Mouse (Mus musculus): ENCODE data around the gene Mxra7.
"Not testable (repeated sequence)": the region's sequence is repeated elsewhere in the genome, so short reads cannot be mapped to it uniquely, and the experiment has no call there.

Mxra7 gene

DNA sequence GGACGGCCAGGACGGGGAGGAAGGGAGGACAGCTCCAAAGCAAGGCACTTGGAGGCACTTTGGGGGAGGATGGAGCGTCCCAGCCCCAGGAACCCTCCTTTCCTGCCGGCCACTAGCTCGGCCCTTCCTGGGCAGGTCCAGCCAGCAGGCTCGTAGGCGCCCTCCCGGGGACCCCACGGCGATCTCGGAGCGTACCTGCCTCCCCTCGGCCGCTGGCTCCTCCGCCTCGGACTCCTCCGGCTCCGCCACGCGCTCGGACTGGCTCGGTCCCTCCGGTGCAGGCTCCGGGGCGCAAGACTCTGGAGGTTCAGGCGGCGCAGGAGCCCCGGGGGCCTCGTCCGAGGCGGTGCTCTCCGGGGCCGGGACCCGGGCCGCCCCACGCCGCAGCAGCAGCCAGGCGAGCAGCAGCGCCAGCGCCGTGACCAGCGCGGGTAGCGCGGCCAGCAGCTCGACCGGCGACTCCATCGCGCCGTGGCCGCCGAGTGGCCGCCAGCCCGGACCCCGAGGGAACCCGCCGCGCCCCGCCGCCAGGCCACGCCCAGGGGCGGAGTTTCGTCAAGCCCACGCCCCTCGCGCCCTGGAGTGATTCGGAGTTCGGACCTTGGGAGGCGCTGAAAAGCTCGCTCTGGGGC is at the start of gene Mxra7:
Mxra7 (minus strand) TSS at position 513 of the 632 bp plus-strand sequence.
- peak; percentile 65 for DNase-seq (ENCODE audit: low read depth, low spot score)

DNA sequence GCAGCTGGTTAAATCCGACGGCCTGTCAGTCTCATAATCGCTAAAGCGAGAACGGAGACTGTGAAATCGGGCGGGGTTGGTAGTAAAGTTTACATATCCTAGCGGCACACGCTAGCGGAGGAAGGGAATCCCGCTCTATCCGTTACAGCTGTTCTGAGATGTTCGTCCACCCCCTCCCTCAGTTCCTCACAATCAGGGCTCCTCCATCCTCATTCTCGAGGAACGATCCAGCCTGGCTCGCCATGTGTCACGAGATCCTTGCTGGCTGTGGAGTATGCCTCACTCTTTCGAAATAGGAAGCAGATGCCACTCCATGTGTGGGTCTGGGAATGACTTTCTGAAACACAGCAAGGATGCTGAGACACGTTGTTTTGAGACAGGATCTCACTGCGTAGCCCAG is 46.1 kb upstream of the Mxra7 start:
- DNase-seq (ENCODE audit: low read depth, low spot score), result no peak

DNA sequence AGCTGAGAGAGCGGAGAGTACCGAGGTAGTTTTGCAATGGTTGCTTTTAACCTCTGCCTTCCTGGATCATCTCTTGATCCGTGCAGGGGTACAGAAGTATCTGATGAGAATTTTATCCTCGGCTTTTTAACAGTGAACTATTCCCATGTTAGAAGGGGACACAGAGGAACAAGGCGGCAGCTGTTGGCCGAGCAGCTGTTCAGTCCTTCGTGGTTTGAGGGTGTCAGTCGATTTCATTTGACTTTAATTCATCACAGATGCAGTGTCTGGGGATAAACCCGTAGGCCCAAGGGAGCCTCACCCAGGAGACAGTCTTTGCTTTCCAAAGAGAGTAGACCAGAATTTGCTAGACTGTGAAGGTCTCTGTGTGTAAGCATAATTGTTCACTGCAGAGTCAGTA is 43.7 kb upstream of the Mxra7 start:
- DNase-seq (ENCODE audit: low read depth, low spot score), result no peak

DNA sequence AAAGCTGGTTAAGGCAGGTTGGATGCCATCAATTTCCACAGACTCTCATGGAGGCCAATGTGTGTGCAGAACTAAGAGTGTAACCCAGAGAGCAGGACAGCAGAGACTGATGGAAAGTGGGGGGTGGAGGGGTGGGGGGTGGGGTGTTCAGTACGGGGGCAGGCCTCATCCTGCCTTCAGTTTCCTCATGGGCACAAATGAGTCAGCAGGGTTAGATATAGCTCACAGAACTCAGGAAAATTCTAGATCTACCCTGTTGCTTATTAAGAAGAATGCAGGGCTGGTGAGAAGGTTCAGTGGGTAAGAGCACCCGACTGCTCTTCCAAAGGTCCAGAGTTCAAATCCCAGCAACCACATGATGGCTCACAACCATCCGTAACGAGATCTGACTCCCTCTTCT is 41.8 kb upstream of the Mxra7 start:
- DNase-seq (ENCODE audit: low read depth, low spot score), result no peak

DNA sequence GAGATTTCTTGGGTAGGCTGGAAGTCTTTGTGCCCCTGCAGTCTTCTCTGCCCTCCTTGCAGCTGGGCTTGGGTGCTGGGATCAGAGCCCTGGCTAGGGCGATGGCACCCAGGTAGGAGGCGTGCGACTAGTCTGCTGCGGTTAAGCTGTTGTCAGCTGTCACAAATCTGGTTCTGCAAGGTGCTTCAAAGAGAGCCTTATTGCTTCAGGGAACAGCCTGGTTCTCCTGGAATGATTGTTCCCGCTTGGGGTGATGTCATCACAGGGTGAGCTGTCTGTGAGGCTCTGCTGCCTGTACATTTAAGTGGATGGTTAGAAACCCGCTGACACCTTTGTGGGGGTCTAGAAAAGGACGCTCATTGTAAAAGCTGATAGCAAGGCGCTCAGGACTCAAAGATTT is 41.4 kb upstream of the Mxra7 start:
- DNase-seq (ENCODE audit: low read depth, low spot score), result no peak

DNA sequence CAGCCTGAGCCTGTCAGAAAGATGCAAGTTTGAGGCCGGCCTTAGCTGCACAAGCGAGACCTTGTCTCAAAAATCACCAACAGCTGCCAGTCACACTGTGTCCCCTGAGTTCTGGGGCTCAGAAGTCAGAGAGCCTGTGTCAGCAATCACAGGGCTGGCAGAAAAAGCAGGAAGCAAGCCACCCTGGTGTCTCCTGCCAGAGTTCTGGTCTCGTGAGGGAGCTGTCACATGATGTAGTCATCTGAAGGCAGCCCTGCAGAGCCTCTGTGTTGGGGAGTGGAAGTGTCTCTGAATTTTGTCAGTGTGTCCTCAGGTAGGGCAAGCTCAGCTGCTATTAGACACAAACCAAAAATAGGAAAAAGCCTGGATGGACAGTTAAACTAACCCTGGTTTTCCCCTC is 40.3 kb upstream of the Mxra7 start:
- DNase-seq (ENCODE audit: low read depth, low spot score), result no peak

DNA sequence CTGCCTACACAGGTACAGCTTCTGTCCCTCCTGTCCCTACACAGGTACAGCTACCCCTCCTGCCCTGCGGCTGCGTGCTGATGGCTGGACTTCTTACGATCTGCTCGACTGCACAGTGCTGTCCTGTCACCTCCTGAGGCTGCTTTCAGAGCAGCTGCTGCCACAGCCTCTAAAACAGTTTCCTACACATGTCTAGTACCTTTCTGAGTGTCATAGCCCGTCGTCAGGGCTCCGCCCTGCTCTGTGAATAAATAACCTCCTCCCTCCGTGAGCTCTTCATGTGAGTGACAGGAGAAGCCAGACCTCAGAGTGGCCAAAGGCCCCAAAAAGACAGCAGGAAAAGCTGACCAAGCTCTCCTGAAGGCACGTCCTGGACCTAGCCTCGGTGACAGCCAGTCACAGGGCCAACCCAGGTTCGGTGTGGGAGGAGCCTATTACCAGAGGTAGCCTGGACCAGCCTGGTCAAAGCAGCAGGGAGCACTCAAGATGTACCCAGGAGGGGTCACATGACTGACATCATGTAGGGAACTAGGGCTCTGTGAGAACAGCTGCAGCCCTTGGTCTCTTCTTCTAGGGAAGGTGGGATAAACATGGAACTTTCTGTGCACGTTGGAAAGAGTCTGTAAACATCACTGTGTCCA is 38.2 kb upstream of the Mxra7 start:
- DNase-seq (ENCODE audit: low read depth, low spot score), result no peak

DNA sequence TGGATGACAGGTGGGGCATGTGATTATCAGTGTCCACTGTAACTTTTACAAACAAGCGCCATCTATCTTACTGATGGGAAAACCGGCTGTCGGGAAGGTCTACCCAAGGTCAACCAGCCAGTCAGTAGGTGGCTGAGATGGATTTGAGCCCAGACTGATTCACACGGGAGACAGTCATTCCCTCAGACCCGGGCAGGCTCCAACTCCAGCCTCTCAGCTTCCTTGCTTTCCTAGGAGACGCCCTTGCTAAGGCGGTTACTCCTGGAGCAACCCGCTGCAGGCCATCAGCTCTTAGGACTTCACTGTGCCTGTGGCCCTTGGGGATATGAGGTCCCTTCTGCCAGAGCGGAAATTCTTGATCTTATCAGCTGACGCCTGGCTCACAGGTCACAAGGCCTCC is 36.6 kb upstream of the Mxra7 start:
- DNase-seq (ENCODE audit: low read depth, low spot score), result no peak

DNA sequence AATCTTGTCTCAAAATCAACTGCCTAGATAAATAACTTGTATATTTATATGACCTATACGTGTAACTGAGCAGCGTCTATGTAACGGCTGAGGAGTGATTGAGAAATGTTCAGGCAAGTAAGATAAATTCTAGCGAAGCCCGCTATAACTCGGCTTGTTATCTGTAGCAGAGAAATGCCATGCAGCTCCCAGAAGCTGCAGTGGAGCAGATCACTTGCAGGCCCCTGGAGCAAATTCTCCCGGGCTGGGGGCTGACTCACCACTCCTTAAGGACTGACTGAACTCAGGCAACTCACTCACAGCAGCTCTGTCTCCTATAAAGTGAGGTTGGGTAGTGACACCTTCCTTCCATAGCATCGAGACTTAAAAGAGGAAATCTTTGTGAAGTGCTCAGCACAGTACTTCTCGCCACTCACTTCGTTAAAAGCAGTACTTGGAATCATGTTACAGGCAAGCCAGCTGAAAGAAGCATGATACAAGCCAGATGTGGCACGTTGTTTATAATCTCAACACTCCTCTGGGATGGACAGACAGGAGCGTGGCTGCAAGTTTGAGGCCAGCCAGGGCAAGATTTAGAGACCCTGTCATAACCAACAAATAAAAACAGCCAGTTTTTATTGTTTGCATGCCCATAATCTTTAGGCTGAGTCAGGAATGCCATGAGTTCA is 29.5 kb upstream of the Mxra7 start:
- DNase-seq (ENCODE audit: low read depth, low spot score), result no peak

DNA sequence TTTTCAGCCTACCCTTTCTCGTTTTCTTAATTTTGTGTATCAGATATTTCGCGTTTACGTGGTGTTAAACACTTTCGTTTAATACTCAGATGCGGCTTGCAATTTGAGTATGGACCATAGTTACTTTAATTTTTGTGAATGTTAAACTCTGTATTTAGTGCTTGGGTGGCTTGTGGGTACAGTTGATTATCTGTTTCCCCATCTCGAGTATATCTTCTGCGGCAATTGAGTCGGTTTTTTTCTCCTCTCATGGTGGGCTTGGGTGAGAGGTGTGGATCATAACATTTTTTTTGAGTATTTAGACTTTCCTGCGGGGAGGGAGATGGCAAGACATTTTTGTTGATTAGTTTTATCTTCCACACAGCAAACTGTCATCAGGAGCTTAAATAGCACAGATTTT is 26.4 kb upstream of the Mxra7 start:
- DNase-seq (ENCODE audit: low read depth, low spot score), result no peak

DNA sequence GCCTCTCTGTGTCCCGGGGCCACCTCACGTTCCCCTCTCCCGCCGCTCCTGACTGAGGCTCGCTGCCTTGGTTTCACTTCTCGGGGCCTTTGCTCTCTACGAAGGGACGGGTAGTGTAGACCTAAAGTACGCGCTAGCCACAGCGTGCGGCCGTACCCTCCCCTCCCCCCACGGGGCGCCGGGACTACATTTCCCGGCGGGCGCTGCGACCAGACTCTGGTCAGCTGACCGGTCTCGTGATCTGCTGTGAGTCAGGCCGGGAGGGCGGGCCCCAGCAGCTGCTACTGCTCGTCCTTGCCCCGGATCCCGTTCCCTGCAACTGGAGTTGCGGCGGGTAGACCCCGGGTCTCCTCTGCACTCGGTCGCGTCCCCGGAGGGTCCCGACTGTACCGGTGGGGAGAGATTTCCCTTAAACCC is 25.7 kb upstream of the Mxra7 start:
- DNase-seq (ENCODE audit: low read depth, low spot score), result peak; percentile 95

DNA sequence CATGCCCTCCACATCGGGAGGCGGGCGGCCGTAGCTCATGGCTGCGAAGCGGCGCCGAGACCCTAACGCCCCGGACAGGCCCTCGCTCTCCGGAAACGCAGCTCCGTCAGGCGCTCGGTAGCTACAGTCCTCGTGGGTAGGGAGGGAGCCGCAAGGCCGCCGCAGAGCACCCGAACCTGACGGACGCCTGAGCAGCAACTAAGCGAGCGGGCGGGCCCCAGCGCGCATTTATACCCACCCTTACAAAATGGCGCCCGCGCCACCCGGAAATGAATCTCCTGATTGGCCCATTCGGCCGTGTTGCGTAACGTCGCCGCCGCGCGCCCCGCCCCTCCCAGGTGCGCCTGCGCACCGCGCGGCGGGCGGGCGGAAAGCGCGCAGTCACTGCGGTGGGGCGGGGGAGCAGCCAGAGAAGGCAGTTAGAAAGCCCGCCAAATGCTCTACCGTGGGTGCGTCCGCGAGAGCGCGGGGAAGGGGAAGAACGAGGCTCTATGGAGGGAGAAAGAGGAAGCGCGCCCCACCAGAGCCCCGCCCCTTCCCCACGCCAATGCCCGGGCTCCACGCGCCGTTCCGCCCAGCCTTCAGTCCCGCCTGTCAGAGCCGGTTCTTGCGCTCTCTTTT is 25.2 kb upstream of the Mxra7 start, which contains the start of gene Srsf2:
Srsf2 (minus strand) TSS at position 204 of the 621 bp plus-strand sequence.
- DNase-seq (ENCODE audit: low read depth, low spot score), result peak; percentile 91

DNA sequence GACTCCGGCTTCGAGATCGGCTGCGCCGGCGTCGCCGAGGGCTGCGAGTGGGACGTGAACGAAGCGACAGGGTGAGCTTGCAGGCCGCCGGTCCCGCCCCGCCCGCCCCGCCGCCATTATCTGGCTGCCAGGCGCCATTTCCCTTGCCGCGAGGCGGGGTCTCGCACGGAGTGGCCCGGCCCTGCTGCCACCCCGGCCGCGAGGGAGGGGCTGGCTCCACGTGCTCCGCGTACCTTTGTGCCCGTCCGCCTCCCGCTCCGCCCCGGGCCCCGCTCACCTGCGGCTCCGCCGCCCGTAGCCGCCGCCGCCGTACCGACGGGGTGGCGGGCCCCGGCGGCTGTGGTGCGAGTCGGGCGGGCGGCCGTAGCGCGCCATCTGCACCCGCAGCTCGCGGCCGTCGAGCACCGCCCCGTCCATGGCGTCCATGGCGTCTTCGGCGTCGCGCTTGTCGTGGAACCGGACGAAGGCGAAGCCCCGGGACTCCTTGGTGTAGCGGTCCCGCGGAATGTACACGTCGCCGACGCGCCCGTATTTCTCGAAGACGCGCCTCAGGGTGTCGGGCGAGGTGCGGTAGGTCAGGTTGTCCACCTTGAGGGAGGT is 24.5 kb upstream of the Mxra7 start, which contains the start of gene Mfsd11:
Mfsd11 (plus strand) TSS at position 150 of the 600 bp plus-strand sequence.
- no peak for DNase-seq (ENCODE audit: low read depth, low spot score)

DNA sequence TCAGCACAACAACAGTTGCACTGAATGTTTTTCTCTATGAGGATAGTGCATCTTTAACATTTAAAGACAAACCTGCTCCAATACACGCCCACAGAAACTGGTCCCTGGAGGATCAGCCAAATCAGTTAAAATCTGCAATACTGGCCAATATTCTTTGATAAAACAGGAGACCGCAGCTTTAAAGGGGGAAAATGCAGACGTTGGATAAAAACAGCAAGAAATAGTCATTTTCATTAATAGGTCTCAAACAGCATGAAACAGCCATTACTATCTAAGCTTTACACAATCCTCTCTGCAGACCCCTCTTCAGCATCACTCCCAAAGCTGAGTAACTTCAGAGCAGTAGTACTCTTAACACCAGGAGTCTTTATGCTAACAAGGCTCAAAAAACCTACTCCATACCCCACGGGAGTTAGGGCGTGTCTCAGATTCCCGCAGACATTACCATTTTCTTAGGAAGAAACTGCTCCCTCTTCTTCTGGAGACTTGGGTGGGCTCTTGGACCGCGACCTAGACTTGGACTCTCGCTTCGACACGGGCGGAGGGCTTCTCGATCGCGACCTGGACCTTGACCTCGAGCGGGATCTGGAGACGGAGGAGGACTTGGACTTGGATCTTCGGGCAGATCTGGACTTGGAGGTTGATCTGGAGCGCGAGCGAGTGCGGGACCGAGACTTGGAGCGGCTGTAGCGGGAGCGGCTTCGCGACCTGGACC is 23.9 kb upstream of the Mxra7 start:
- peak; percentile 76 for DNase-seq (ENCODE audit: low read depth, low spot score)

DNA sequence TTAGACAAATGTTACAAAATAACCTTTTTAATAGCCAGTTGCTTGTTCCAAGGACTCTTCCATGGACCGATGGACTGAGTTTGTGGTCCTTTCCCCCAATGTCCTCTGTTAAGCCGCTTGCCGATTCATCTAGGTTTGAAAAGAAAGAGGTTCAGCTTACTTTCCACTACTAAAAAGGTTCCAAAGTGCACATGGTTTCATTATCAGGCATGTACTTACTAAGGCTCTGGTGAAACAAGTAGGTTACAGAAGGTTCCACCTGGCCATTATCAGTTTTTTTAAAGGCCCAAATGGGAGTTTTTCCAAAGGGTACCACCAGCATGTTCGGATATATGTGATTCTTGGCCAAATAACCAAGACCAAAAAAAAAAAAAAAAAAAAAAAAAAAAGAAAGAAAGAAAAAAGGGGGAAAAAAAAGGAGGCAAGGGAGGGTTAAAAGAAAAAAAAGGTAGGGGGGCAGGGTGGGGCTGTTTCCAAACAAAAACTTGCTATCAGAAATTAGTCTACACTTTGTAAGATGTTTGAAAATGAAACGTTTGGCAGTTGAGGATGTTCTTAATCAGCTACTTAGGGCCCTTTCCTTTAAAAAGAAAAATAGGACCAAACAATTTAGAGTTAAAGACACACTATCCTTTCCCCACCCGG is 23.1 kb upstream of the Mxra7 start:
- DNase-seq (ENCODE audit: low read depth, low spot score), result no peak

DNA sequence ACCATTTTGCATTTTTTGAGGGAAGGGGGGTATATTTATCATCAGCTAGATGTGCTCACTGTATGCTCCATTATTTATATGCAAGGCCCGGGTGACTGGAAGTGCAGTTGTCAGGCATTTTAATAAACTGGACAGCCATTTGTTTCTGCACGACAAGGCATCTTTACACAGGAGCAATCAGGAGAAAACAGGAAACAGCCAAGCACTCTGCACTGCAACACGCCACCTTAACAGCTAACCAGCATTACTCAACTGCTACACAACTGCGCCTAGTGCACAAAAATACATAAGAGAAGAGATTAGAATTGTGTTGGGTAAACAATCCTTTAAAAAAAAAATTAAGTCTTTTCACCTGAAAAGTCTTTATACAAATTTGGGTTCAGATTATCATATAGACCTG is 22.2 kb upstream of the Mxra7 start:
- DNase-seq (ENCODE audit: low read depth, low spot score), result no peak

DNA sequence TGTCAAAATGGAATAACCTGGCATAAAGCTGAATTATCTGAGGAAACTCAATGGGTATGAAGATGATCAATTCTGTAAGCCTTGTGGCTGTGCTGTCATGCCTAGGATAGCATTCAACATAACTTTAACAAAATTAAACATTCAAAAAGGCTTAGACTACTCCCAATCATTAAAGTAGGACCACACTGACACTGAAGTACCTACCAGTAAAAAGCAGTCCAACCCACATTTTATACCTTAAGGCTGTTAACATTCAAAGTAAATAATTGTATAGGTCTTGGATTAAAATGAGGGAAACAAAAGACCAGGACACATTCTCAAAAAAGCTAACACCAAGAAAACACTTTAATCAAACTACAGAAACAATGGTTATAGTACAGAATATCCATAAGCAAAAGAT is 21.7 kb upstream of the Mxra7 start:
- DNase-seq (ENCODE audit: low read depth, low spot score), result no peak

DNA sequence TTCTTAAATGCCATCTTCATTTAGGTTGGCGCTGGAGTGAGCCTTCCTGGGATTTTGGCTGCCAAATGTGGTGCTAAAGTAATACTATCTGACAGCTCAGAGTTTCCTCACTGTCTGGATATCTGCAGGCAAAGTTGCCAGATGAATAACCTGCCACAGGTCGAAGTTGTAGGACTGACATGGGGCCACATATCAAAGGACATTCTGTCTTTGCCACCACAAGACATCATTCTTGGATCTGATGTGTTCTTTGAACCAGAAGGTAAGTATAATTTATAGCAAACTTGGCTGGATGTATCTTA is 21.0 kb upstream of the Mxra7 start:
- DNase-seq (ENCODE audit: low read depth, low spot score), result not testable (repeated sequence)

DNA sequence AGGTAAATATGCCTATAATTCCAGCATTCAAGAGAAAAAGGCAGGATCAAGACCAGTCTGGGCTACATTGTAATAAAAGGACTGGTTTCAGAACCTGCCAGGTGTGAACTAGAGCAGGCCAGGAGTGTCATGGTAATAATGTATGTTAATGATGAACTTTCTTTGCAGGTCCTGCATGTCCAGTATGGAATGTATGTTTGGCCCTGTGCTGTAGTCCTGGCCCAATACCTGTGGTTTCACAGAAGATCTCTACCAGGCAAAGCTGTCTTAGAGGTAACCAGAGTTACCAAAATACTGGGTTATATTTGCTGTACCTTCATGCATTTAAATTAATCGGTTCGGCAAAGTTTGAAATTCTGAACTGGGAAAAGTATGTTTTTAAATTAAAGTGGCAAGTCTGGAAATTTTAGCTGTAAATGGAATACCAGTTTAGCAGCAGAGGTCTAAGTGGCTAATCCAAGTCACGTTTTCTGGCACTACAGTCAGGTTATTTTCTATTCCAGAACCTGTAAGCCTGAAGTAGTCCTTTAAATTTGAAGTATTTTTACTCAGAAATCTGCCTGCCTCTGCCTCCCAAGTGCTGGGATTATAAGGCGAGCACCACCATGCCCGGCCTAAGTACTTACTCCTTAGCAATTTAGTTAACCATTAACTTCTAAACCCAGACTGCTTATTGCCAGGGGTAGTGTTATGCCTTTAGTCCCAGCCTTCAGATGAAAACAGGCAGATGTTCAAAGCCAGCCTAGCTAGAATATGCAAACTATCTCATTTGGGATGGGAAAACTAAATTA is 20.4 kb upstream of the Mxra7 start:
- DNase-seq (ENCODE audit: low read depth, low spot score), result no peak
